Comparison of ENCODE assay signal across 17 mouse cellular contexts in the genomic region with DNA sequence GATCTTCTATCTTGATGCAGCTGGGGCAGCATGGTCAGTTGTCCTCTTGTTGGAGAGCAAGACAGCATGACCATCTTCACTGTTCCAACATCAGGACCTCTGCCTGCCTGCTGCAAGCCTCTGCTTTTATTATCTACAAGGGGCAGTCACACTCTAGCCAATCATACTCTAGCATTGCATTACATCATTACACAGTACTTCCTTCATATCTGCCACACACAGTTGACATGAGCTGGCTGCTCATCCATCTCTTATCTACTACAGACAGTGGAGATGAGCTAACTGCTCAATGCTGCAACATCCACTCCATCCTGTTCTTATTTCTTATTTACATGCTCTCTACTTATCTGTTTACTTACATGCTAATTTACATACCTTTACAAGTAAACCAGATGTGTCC. TPM values are rescaled to one million over a fixed set of nuclear protein-coding genes. Genes with fewer than 3 reads are reported as not detected.
DNase-seq lines count a peak whose midpoint lies in the region; ATAC-seq lines count a peak whose summit lies in the region.
"Had no signal": no experiment of that assay in that cellular context is flagged by ENCODE, and none has a peak within 500 bp of the region (broad histone marks: within the 10 kb centered on the region; RNA-seq: fewer than 3 reads in every experiment).

No protein-coding gene starts in this region.

- H3K4me2 ChIP-seq in kidney, embryonic 15.5 days = no peak overlapping the region
- H3K4me2 ChIP-seq in liver, embryonic 13.5 days = peak overlapping the region; percentile 58
- H3K4me2 ChIP-seq: lung, embryonic 14.5 days had no signal

- no peak for DNase-seq in kidney, postnatal 4 days
- DNase-seq in c-Kit-positive CD71-positive TER-119-negative erythroid progenitor cells, embryonic 14.5 days (ENCODE audit: low read depth) = peak; percentile 72
- peak; percentile 67 for DNase-seq in liver, embryonic 13.5 days
- DNase-seq in spleen, postnatal 36 days (ENCODE audit: low spot score in 2 of 2) = peak; percentile 8 to 47
- DNase-seq in lung, postnatal 4 days = no peak
- DNase-seq in right cerebral cortex, postnatal 14 days = no peak
- DNase-seq in cerebellum, postnatal 4 days (ENCODE audit: low spot score in 2 of 2) = no peak
- DNase-seq: B cell, adult 2 months; cerebellum, adult 9-11 months; heart, adult 18-20 months; heart, postnatal 14 days; lung, embryonic 14.5 days; right cerebral cortex, adult 18-20 months had no signal

- no peak overlapping the region for H3K27ac ChIP-seq in kidney, embryonic 15.5 days
- peak overlapping the region; percentile 53 for H3K27ac ChIP-seq in liver, embryonic 13.5 days
- H3K27ac ChIP-seq: hindbrain, postnatal 0 days; kidney, postnatal 0 days; midbrain, embryonic 10.5 days had no signal

- H3K36me3 ChIP-seq in kidney, embryonic 15.5 days = no peaks in the 10 kb centered on the region
- no peaks in the 10 kb centered on the region for H3K36me3 ChIP-seq in liver, embryonic 13.5 days
- H3K36me3 ChIP-seq: midbrain, embryonic 10.5 days had no signal

- H3K4me3 ChIP-seq in kidney, embryonic 15.5 days (replicated peaks) = no peak overlapping the region
- peak overlapping the region; percentile 51 for H3K4me3 ChIP-seq in liver, embryonic 13.5 days (replicated peaks)
- H3K4me3 ChIP-seq: midbrain, embryonic 10.5 days had no signal

- H3K9me3 ChIP-seq in kidney, embryonic 15.5 days (replicated peaks) = no peaks in the 10 kb centered on the region
- H3K9me3 ChIP-seq in liver, embryonic 13.5 days (replicated peaks) = no peaks in the 10 kb centered on the region
- H3K9me3 ChIP-seq: midbrain, embryonic 10.5 days had no signal

- H3K4me1 ChIP-seq in kidney, embryonic 15.5 days = no peaks in the 10 kb centered on the region
- H3K4me1 ChIP-seq in liver, embryonic 13.5 days (replicated peaks) = peaks cover 20% of the 10 kb centered on the region
- H3K4me1 ChIP-seq: midbrain, embryonic 10.5 days had no signal

- H3K27me3 ChIP-seq in kidney, embryonic 15.5 days = no peaks in the 10 kb centered on the region
- H3K27me3 ChIP-seq in liver, embryonic 13.5 days = no peaks in the 10 kb centered on the region

- no peak overlapping the region for H3K9ac ChIP-seq in kidney, embryonic 15.5 days
- peak overlapping the region; percentile 56; the same call in 1 of the 2 replicates for H3K9ac ChIP-seq in liver, embryonic 13.5 days
- H3K9ac ChIP-seq: lung, embryonic 14.5 days had no signal

- ATAC-seq in kidney, embryonic 15.5 days (replicated peaks; ENCODE audit: low FRiP score) = 0 out of 2 replicates have a peak, but pooled peaks have one; percentile 75
- ATAC-seq in liver, embryonic 13.5 days (ENCODE audit: low read depth) = peak; percentile 100
- ATAC-seq: hindbrain, postnatal 0 days had no signal

RNA-seq across cellular contexts. Expression of gene Pi4k2b, which starts 28.7 kb away (rescaled TPM):
- 22.4 and 23.7 TPM in 2 replicates for polyA plus RNA-seq in kidney, embryonic 15.5 days (2015; fragmentation: Nextera tagmentation; extraction: Ambion mirVana)
- polyA plus RNA-seq in liver, embryonic 13.5 days (2015; fragmentation: Nextera tagmentation; extraction: Ambion mirVana) = 16.5 and 19.6 TPM in 2 replicates

RNA-seq across cellular contexts. Expression of gene Sepsecs, which starts 43.2 kb away (rescaled TPM):
- polyA plus RNA-seq in kidney, embryonic 15.5 days (2015; fragmentation: Nextera tagmentation; extraction: Ambion mirVana) = 9.0 and 10.1 TPM in 2 replicates
- 7.6 and 9.4 TPM in 2 replicates for polyA plus RNA-seq in liver, embryonic 13.5 days (2015; fragmentation: Nextera tagmentation; extraction: Ambion mirVana)

Comparison
In these comparisons a context has a peak if more than half of its experiments do, and no peak if none do; other contexts are left out.
1. DNase-seq: peak in c-Kit-positive CD71-positive TER-119-negative erythroid progenitor cells, embryonic 14.5 days (single experiment), liver, embryonic 13.5 days (single experiment) and spleen, postnatal 36 days (2 of 2); none in kidney, postnatal 4 days (0 of 2), lung, postnatal 4 days (0 of 2), right cerebral cortex, postnatal 14 days (single experiment) and cerebellum, postnatal 4 days (0 of 2).